Mouse (Mus musculus): ENCODE data around the gene Kl.

Kl gene

DNA sequence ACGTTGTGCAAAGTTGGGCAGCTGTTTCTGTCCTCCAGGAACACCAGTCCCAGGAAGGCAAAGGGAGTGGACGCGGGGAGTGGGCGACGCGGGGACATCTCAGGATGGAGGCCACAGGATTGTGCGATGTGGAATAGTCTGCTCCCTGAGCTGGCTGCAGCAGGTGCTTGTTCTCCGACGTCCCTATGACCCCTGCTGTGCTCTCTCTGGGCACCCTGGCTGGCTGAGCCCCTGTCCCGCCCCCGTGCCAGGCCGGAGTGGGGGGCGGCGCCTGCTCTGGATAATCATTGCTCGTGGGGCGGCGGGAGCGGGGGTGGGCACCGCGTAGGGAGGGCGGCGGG, at the start of gene Kl:
Kl (plus strand) TSS at position 280 of the 341 bp plus-strand sequence.
- no peak for TF ChIP-seq GATA4 (IDR thresholded peaks at IDR 0.05; ENCODE audit: insufficient replicate concordance, low read length)

DNA sequence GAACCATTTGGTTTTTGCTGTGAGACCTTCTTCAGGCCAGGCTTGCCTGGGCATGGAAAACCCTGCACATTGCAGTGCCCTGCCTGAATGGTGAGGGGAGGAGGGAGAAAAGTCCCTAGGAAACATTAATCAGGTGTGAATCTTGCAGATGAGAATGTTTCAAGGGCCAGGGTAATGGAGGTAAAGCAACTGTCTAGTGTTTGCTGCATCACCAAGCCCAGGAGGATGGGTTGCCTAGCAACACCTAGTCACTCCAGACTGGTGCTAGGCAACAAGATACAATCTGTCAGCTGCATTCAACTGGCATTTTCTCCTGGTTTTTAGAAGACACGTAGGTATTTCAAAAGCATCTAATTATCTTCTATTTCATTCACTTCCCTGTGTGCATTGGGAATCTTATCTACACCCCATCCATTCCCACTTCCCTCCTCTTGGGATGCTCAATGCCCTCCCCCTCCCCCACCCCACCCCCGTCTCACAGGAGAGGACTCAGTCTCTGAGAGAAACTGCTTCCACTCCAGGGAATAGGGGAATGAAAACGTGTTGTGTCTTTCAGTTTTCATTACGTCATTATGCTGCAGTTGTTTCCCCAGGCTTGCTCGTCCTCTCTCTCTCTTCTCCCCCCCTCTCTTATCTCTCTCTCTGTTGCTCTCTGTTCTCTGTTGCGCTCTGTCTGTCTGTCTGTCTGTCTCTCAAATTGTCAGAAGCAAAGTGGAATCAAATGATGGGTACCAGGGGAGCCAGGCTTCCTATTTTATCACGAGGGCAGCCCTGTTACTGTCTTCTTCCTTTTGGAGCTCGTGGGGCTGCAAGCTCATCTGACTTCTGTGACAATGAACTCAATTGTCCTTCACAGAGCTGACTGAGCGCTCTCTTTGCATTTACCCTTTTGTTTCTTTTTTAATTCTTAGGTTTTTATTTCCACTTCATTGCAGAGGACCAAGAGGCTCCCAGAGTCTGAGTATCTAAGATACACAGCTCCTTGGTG, 46.1 kb upstream of the Kl start:
- no peak for TF ChIP-seq GATA4 (IDR thresholded peaks at IDR 0.05; ENCODE audit: insufficient replicate concordance, low read length)

DNA sequence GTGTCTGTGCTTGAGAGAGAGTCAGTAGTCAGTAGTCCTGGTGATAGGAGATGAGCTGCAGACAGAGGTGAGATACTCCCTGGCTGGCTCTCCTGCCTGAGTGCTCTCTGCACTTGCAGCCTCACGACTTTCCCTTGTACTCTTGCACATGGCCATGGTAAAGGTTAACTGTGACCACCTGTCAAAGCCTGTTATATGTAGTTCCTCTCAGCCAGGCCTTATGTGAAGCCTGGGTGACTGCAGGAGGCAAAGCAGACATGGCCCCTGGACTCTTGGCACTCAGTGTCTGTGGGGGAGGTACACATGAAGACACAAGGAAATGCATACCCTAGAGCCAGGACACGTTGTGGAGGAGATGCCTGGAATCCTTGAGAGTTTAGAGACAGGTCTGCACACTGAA, 40.3 kb upstream of the Kl start:
- no peak for TF ChIP-seq GATA4 (IDR thresholded peaks at IDR 0.05; ENCODE audit: insufficient replicate concordance, low read length)

DNA sequence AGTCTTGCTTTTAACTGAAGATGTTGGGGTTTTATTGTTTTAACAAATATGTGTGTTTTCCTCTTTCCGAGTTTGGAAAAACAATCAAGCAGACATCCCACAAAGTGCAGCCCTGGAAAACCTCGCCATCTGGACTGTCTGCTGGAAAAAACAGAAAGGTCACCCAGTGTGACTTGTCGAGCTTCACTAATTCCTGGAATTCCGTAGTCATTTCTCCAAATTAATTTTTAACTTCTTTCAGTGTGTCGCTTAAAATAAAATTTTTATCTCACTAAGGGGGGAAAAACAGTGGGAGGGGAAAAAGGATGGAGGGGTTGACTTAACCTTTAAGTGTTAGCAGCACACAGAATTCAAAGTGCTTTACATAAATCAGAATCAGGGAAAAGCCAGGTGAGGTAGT, 39.8 kb upstream of the Kl start:
- no peak for TF ChIP-seq GATA4 (IDR thresholded peaks at IDR 0.05; ENCODE audit: insufficient replicate concordance, low read length)

DNA sequence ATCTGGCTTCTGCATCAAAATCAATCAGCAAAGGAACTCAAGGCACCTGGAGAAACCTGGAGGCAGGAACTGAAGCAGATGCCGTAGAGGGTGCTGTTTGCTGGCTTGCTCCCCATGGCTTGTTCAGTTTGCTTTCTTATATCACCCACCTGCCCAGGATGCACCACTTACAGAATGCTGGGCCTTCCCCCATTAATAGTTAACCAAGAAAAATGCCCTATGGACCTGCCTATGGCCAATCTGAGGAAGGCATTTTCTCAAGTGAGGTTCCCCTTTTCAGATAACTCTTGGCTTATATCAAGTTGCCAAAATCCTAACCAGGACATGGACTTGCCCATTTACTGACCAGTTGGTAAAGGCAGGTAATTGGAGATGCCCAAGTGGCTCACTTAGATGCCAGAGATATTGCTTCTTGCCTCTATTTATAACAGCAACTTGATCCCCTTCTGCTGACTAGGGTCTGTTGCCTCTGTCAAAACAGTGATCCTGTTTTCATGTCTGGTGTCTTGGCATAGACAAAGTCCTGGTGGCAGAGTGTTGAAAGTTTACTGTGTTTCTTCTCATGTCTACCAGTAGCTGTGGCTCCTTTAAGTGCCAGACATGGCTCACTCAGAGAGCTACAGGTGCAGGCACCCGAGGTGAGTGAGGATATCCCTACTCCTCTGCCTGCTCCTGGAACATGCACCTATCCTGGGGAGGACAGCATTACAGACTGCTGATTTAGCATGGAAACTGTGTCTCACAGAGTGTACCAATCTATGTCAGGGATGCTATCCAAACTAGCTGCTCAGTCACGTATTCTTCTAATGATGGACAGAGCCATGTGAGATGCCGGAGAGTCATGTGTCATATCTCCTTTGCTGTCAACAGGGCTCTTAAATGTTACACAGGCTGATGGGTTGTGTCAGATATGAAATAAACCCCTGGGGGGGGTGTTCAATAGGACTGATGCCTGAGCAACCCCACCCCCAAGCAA, 37.0 kb upstream of the Kl start:
- TF ChIP-seq GATA4 (IDR thresholded peaks at IDR 0.05; ENCODE audit: insufficient replicate concordance, low read length), result no peak

DNA sequence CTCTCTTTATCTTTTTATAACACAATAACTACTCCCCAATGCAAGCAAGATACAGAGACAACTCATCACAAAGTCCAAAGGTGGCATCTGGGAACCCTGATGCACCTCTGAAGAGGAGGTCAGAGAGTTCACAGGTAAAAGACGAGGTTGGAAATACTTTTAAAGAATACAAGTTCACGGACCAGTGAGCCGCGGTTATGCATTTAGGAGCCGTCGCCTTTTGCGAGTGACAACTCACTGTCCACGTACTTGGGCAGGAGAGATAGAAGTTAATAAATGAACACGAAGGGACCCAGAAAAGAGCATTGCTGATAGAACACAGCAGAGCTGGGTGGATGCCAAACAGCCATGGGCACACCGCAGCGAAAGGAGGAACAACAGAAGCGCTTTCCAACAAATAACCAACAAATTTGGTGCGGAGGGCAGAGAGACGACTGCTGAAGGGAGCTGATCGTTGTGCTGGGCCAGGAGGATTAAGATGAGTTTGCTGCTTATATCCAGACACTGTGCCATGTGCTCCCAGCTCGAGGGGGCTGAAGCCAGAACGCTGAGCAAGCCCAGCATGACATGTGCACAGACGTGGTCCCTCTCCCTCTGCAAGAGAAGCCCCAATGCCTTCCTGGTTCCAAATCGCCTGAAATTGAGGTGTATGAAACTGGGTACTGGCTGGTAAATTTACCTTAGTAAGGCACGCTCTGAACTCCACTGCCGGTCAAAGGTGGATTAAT, 35.1 kb upstream of the Kl start:
- TF ChIP-seq GATA4 (IDR thresholded peaks at IDR 0.05; ENCODE audit: insufficient replicate concordance, low read length), result no peak

DNA sequence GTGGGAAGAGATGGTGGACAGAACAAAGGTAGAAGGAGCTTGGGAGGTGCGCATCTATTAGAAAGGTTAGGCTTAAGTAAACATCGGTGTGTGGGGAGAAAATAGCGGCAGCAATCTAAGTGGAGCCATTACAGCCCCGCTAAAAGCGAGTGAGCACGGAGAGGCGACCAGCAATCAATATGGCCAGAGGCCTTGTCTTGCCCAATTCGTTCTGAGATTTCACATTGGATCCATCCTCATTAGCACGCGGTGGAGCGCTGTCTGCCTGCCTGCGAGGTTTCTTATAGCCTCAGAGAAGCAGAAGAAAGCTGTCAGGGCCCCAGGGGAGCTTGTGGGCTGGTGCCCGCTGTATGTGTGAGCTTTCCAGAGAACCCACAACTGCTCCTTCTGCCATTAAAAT, 33.8 kb upstream of the Kl start:
- TF ChIP-seq GATA4 (IDR thresholded peaks at IDR 0.05; ENCODE audit: insufficient replicate concordance, low read length), result no peak

DNA sequence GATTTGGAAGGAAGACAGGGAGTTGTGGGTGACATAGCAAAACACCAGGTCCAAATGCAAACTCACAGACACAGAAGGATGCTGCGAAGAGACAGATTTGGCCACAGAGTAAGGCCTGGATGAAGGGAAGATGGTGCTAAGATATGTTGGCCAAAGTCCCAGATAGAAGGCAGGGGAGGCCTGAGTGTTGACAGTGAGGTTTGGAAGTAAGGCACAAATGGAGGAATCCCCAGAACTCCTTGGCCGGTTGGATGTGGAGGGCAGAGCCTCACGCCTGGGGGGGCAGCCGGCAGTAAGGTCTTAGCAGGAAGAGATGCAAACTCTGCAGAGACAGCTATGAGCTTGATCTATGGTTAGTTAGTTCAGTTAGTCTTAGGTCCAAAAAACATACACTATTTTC, 33.1 kb upstream of the Kl start:
- no peak for TF ChIP-seq GATA4 (IDR thresholded peaks at IDR 0.05; ENCODE audit: insufficient replicate concordance, low read length)

DNA sequence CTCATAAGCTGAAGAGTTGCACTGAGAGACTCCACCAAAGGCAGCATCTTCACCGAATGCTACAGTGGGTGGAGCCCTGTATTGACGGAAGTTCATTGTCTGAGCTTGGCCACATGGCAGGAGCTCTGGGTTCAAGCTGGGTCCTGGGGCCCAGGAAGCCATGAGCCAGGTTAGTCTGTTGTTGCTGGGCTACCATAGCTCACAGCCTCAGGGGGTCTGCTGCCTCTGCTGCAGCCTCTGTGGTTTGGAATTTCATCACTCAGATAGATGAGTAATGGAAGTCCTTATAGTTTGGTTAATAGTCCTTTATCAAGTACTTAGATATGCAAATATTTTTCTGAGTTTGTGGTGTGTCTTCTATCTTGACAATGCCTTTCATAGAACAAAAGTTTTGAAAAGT, 32.4 kb upstream of the Kl start:
- no peak for TF ChIP-seq GATA4 (IDR thresholded peaks at IDR 0.05; ENCODE audit: insufficient replicate concordance, low read length)

DNA sequence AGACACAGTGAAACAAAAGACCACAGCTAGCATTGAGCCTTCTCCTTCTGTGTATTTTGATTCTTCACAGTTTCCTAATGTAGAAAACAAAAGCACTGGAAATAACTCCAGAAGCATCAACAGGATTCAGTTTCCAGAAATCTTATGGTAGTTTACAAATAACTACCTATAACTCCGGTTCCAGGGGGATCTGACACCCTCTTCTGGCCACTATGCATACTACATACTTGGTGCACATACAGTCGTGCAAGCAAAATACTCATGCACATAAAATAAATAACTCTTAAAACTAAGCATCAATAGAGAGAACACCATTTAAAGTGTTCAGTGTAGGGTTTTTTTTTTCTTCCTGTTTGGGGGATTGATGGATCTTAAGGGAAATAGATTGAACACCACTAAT, 23.0 kb upstream of the Kl start:
- TF ChIP-seq GATA4 (IDR thresholded peaks at IDR 0.05; ENCODE audit: insufficient replicate concordance, low read length), result no peak

DNA sequence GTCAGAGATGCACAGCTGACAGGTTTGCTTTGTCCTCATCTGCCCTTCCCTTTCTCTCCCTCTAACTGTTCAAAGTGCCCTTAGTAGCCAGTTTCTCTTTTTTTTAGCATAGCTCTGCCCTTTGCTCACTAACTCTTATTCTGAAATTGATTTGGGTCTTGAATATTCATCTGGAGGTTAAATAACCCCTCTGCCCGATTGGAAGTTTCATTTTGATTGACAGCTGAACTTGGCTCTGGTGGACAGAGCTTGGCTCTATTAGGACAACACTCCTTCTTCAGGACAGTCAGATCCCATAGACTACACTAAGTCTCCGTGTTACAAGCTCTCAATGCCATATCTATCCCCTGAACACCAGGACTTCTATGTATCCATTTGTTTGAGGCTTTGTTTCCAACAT, 19.8 kb upstream of the Kl start:
- no peak for TF ChIP-seq GATA4 (IDR thresholded peaks at IDR 0.05; ENCODE audit: insufficient replicate concordance, low read length)

DNA sequence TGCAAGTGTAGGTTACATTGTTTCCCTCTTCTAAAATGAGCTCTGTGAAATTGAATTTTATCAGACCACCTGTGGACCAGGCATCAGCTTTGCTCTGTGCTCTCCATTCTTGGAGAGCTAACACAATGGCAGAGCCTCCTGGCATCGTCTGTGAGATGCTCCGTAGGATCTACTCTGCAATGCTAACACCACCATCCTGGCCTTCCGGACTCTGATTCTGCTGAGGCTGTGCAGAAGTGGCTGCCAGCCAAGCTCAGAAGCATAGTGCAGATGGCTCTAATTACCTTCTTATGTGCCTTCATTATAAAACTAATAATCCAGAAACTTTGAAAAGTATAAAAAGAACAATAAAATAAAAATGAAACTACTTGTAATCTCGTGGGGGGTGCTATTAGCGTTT, 16.2 kb upstream of the Kl start:
- no peak for TF ChIP-seq GATA4 (IDR thresholded peaks at IDR 0.05; ENCODE audit: insufficient replicate concordance, low read length)

DNA sequence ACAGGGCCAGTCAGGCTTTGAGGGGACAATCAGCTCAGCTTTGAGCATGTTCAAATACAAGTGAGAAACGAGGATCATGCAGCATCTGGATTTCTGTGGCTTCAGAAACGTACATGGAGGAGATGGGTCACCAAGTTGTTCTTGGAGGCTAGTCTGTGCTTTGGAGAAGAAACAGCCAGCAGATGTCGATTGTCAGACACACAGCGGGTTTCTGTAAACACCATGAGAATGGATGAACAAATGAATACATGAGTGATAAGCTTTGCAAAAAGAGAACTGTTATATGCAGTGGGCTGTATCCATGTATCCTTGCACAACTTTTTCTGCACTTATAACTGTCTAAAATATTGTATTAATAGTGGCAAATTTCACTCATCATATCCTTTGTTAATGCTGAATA, 15.6 kb upstream of the Kl start:
- TF ChIP-seq GATA4 (IDR thresholded peaks at IDR 0.05; ENCODE audit: insufficient replicate concordance, low read length), result no peak

DNA sequence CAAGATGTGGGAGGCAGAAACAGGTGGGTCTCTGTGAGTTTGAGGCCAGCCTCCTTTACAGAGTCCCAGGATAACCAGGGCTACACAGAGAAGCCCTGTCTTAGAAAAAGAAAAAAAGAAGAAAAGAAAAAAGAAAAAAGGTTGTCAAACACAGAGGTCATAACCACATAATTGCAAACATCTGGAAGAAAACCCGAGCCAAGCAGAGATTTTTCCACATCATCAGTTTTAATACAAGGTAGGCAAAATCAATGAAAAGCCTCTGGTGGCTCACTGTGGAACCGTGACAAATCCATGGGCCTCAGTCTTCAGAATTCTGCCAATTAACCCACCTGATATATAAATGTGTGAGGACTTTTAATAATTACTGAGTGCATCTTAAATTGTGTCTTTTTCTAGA, 14.9 kb upstream of the Kl start:
- TF ChIP-seq GATA4 (IDR thresholded peaks at IDR 0.05; ENCODE audit: insufficient replicate concordance, low read length), result no peak

DNA sequence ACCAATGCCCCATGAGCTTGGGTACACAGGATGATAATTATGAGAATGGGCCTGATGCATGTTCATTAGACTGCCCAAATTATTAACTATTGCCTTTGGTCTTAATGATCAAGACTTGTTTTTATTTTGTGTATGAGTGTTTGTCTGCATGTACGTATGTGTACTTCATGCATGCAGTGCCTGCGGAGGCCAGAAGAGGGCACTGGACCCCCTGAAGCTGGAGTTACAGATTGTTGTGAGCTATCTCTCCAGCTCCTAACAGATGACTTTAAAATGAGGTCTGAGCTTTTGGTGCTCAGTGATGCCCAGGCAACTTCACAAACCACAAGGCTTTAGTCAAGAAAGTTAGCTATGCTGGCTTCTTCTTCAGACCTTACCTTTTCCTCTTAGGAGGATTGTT, 6.8 kb upstream of the Kl start:
- TF ChIP-seq GATA4 (IDR thresholded peaks at IDR 0.05; ENCODE audit: insufficient replicate concordance, low read length), result no peak

All from liver, adult (tissue).